ENCODE assay signal across 9 mouse cellular contexts in genomic region chr5:65401251-65401994, GRCm38 (mm10). TPM values are rescaled to one million over a fixed set of nuclear protein-coding genes. Genes with fewer than 3 reads are reported as not detected.
DNase-seq lines count a peak whose midpoint lies in the region; ATAC-seq lines count a peak whose summit lies in the region.
"Had no signal": no experiment of that assay in that cellular context is flagged by ENCODE, and none has a peak within 500 bp of the region (broad histone marks: within the 10 kb centered on the region; RNA-seq: fewer than 3 reads in every experiment).

No protein-coding gene starts in this region.

- H3K27ac ChIP-seq in forebrain, embryonic 16.5 days (ENCODE audit: low read length), result no peak overlapping the region

- H3K27me3 ChIP-seq in forebrain, embryonic 16.5 days (replicated peaks; ENCODE audit: control insufficient read depth, insufficient read depth, low read length), result no peaks in the 10 kb centered on the region
- H3K27me3 ChIP-seq: megakaryocyte, embryonic 14.5 days had no signal

- H3K4me1 ChIP-seq in forebrain, embryonic 16.5 days (replicated peaks; ENCODE audit: control insufficient read depth, insufficient read depth, low read length), result no peaks in the 10 kb centered on the region

- H3K9ac ChIP-seq in forebrain, embryonic 16.5 days (replicated peaks; ENCODE audit: low read depth, low read length), result no peak overlapping the region

- DNase-seq in MN1 (ENCODE audit: low spot score), result peak; percentile 79
- peak; percentile 74 for DNase-seq in cerebellum, adult 11 months
- DNase-seq in layer of hippocampus, postnatal 10 days (ENCODE audit: low spot score in 2 of 2), result peak; percentile 87 to 88
- peak; percentile 91 for DNase-seq in lung, postnatal 10 days
- DNase-seq in right cerebral cortex, adult 18-20 months, result peak; percentile 80
- DNase-seq in urinary bladder, adult 18-20 months (ENCODE audit: low spot score in 2 of 2), result peak; percentile 65 to 85

- no peak overlapping the region for H3K4me2 ChIP-seq in forebrain, embryonic 16.5 days (ENCODE audit: low read length)

- WGBS in forebrain, embryonic 16.5 days, result 24% methylated on average over 2 of the region's 2 CpGs

- H3K4me3 ChIP-seq in forebrain, embryonic 16.5 days (replicated peaks; ENCODE audit: low read length), result no peak overlapping the region
- H3K4me3 ChIP-seq: megakaryocyte, embryonic 14.5 days had no signal

- ATAC-seq in forebrain, embryonic 16.5 days, result peak; percentile 69; the same call in 1 of the 2 replicates
- peak; percentile 73 to 93 for ATAC-seq in hematopoietic stem cell, adult 5-6 weeks (replicated peaks in 1 of 2; ENCODE audit: insufficient read depth in 1 of 2, low FRiP score in 2 of 2, low TSS enrichment in 1 of 2, low read depth in 1 of 2, poor library complexity in 2 of 2, severe bottlenecking in 2 of 2)

- no peaks in the 10 kb centered on the region for H3K9me3 ChIP-seq in forebrain, embryonic 16.5 days (ENCODE audit: control insufficient read depth, low read length)
- H3K9me3 ChIP-seq: megakaryocyte, embryonic 14.5 days had no signal

- peaks cover 35% of the 10 kb centered on the region for H3K36me3 ChIP-seq in forebrain, embryonic 16.5 days (ENCODE audit: control insufficient read depth, insufficient read depth)

RNA-seq across cellular contexts. Expression of gene Lias, which starts 10.1 kb away (rescaled TPM):
- 61.9 and 67.1 TPM in 2 replicates for polyA plus RNA-seq in forebrain, embryonic 16.5 days (2015; fragmentation: Nextera tagmentation; extraction: Ambion mirVana)
- total RNA-seq in hematopoietic stem cell, adult 5-6 weeks (2017), result 32.8 and 59.2 TPM in 2 replicates
- total RNA-seq in layer of hippocampus, postnatal 10 days (2021), result 10 to 100 TPM; 37.4 to 38.2 TPM

RNA-seq across cellular contexts. Expression of gene Rpl9, which starts 10.2 kb away (rescaled TPM):
- 626 and 632 TPM in 2 replicates for polyA plus RNA-seq in forebrain, embryonic 16.5 days (2015; fragmentation: Nextera tagmentation; extraction: Ambion mirVana)
- total RNA-seq in hematopoietic stem cell, adult 5-6 weeks (2017), result 2,495 and 3,028 TPM in 2 replicates
- 100 to 1,000 TPM; 633 to 651 TPM for total RNA-seq in layer of hippocampus, postnatal 10 days (2021)

RNA-seq across cellular contexts. Expression of gene Ugdh, which starts 34.3 kb away (rescaled TPM):
- polyA plus RNA-seq in forebrain, embryonic 16.5 days (2015; fragmentation: Nextera tagmentation; extraction: Ambion mirVana), result 55.0 and 63.4 TPM in 2 replicates
- 24.6 and 41.0 TPM in 2 replicates for total RNA-seq in hematopoietic stem cell, adult 5-6 weeks (2017)
- 10 to 100 TPM; 27.7 to 33.7 TPM for total RNA-seq in layer of hippocampus, postnatal 10 days (2021)

RNA-seq across cellular contexts. Expression of gene Klb, which starts 53.3 kb away (rescaled TPM):
- 0.09 TPM in 1 of 2 replicates, not detected in the other for polyA plus RNA-seq in forebrain, embryonic 16.5 days (2015; fragmentation: Nextera tagmentation; extraction: Ambion mirVana)
- total RNA-seq in hematopoietic stem cell, adult 5-6 weeks (2017), result not detected in 2 replicates
- total RNA-seq in layer of hippocampus, postnatal 10 days (2021), result under 1 TPM; 0.66 to 0.74 TPM
